Mouse (Mus musculus) spleen, adult 2 months (tissue): ENCODE results near the gene 6330409D20Rik.

Source experiments
- CTCF ChIP-seq: fragments of 200-500 bp; IDR thresholded peaks from 2 replicates; pipeline ENCODE4 v1.5.1; 2011; ENCODE audit warnings: mild to moderate bottlenecking, inconsistent platforms; ENCODE audit not compliant: insufficient read depth, insufficient read length, insufficient replicate concordance; ENCODE audit errors: extremely low read depth
- POLR2A ChIP-seq: fragments of 200-500 bp; IDR thresholded peaks from 2 replicates; pipeline ENCODE4 v1.6.1; 2011; ENCODE audit warnings: low read depth, low read length, inconsistent platforms

GRCm38 (mm10) chr2:32772626-32773279 lies 31.9 kb upstream of the 6330409D20Rik start:
- TF ChIP-seq CTCF (no peak), POLR2A (no peak)
